Mouse (Mus musculus) liver, embryonic 11.5 days (tissue): ENCODE data around the gene Zfyve9. TPM values are rescaled to one million over a fixed set of nuclear protein-coding genes. Genes with fewer than 3 reads are reported as not detected.

Experiments used
- ATAC-seq: fragments of 200-750 bp; cut with Nextera tagmentation; replicated peaks from 2 replicates; pipeline ENCODE4 v1.8.0; 2017; ENCODE audit warnings: moderate number of reproducible peaks, mild to moderate bottlenecking, moderate TSS enrichment, moderate library complexity; ENCODE audit not compliant: low FRiP score
- DNase-seq: peaks from one replicate; pipeline ENCODE4 v3.0.0-alpha.2; 2017; ENCODE audit warnings: low spot score
- H3K27ac ChIP-seq: fragments of 300-500 bp; sonication (generic); 2 replicates; pipeline ENCODE4 v1.5.1; 2014; ENCODE audit warnings: mild to moderate bottlenecking, low read depth, low read length, control low read depth
- H3K27me3 ChIP-seq: fragments of 300-500 bp; sonication (generic); replicated peaks from 2 replicates; pipeline ENCODE4 v1.6.1; 2014; ENCODE audit warnings: low read length, mixed read lengths; ENCODE audit not compliant: control insufficient read depth, insufficient read depth
- H3K36me3 ChIP-seq: fragments of 300-500 bp; sonication (generic); 2 replicates; pipeline ENCODE4 v1.6.1; 2014; ENCODE audit warnings: mild to moderate bottlenecking, low read length, moderate library complexity, mixed read lengths; ENCODE audit not compliant: control insufficient read depth, insufficient read depth
- H3K4me1 ChIP-seq: fragments of 300-500 bp; sonication (generic); replicated peaks from 2 replicates; pipeline ENCODE4 v1.6.1; 2014; ENCODE audit warnings: low read length, mixed read lengths; ENCODE audit not compliant: control insufficient read depth, insufficient read depth
- H3K4me2 ChIP-seq: fragments of 300-500 bp; sonication (generic); 2 replicates; pipeline ENCODE4 v1.6.1; 2014; ENCODE audit warnings: mild to moderate bottlenecking, control low read depth, moderate library complexity
- H3K4me3 ChIP-seq: fragments of 300-500 bp; sonication (generic); 2 replicates; pipeline ENCODE4 v1.5.1; 2014; ENCODE audit warnings: low read depth, low read length, control low read depth
- H3K9ac ChIP-seq: fragments of 300-500 bp; sonication (generic); 2 replicates; pipeline ENCODE4 v1.6.1; 2014; ENCODE audit warnings: low read depth, low read length, control low read depth
- H3K9me3 ChIP-seq: fragments of 300-500 bp; sonication (generic); 2 replicates; pipeline ENCODE4 v1.6.1; 2016; ENCODE audit warnings: low read length, inconsistent platforms, mixed read lengths; ENCODE audit not compliant: control insufficient read depth
- WGBS: fragments of 180-500 bp; shearing (Covaris S2); extraction: QIAGEN DNeasy Blood & Tissue Kit; methylation state at CpG from one replicate; pipeline ENCODE4 v1.1.7; 2014; 5-methylcytosine and 5-hydroxymethylcytosine counted together
- polyA plus RNA-seq: library from polyadenylated mRNA; unstranded; fragments of >200 nt; fragmentation: Nextera tagmentation; extraction: Ambion mirVana; gene quantifications from 2 replicates; pipeline ENCODE4 v1.2.1, GENCODE M21; 2014

The Zfyve9 gene
- polyA plus RNA-seq, 1 experiment from 2014 or later = 1.9 TPM

DNA sequence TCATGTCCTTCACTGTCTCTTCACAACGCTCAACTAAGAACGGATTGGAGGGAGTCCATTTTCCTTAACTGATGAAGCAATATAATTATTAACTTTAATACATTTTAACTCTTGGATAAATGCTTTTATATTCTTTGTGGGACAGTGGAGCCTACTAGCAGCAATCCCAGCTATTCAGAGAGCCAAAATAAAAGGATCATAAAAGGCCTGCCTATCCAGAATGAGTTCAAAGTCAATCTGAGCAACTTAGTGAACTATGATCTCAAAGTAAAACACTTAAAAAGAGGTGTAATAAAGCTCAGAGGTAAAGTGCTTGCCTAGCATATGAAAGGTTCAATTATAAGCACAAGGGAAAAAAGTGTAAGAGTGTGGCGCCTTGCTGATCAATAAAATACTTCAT lies 21.0 kb downstream of the Zfyve9 start:
- WGBS = 89% methylated on average over 3 of the region's 3 CpGs
- no peak for DNase-seq
- Histone ChIP-seq H3K27me3 (no peaks in the 10 kb centered on the region), H3K36me3 (no peaks in the 10 kb centered on the region), H3K4me2 (no peak overlapping the region), H3K27ac (no peak overlapping the region), H3K4me1 (no peaks in the 10 kb centered on the region), H3K9ac (no peak overlapping the region), H3K9me3 (no peaks in the 10 kb centered on the region), H3K4me3 (no peak overlapping the region)
- no peak for ATAC-seq

DNA sequence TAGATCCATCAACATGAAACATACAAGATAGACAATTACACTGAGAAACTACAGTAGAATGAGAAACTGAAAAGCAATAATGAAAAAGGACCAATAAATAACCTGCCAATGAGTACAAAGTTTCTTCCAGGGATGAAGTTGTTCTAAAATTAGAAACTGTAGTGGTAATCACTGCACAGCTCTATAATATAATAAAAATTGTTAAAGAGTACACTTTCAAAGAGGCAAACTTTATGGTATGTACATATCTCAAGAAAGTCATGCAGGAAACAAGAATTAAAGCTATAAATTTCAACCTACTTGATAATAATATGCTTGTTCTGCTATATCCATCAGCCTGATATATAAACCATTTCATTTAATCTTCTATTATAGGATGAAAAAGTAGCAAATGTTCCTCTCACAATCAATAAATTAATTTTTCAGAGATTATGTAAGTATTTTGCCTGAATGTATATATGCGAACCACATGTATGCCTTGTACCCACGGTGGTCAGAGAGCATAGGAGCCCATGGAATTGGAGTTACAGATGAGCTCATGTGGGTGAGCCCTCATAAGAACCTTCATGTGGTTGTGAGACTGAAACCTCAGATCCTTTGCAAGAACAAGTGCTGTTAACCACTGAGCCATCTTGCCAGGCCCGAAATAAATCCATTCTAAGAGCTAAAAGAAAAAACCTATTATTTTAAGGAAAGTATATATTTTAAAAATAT lies 34.3 kb downstream of the Zfyve9 start:
- WGBS = 87% methylated on average over 3 of the region's 3 CpGs
- no peaks in the 10 kb centered on the region for H3K36me3 ChIP-seq
- no peak overlapping the region for H3K4me3 ChIP-seq
- ATAC-seq = no peak
- no peaks in the 10 kb centered on the region for H3K27me3 ChIP-seq
- no peak overlapping the region for H3K9ac ChIP-seq
- no peaks in the 10 kb centered on the region for H3K9me3 ChIP-seq
- no peaks in the 10 kb centered on the region for H3K4me1 ChIP-seq
- DNase-seq = no peak
- no peak overlapping the region for H3K27ac ChIP-seq
- H3K4me2 ChIP-seq = no peak overlapping the region

DNA sequence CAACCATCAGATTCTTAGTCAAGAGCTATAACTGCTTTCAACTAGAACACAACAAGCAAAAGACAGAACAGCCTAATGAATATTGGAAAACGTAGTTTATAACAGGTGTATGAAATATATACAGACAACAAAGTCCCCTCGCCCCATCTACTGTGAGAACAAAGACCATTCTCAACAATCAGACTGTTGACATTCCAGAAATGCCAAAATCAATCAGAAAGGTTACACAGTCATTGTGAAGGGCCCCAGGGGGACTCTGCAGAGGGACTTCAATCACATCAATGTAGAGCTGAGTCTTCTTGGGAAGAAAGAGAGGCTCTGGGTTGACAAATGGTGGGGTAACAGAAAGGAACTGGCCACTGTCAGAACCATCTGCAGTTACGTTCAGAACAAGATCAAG lies 49.0 kb downstream of the Zfyve9 start:
- H3K4me1 ChIP-seq = no peaks in the 10 kb centered on the region
- no peak for DNase-seq
- no peak overlapping the region for H3K4me3 ChIP-seq
- 54% methylated on average over 3 of the region's 3 CpGs for WGBS
- no peak overlapping the region for H3K4me2 ChIP-seq
- H3K27ac ChIP-seq = no peak overlapping the region
- H3K27me3 ChIP-seq = no peaks in the 10 kb centered on the region
- no peak for ATAC-seq
- H3K9ac ChIP-seq = no peak overlapping the region
- H3K9me3 ChIP-seq = no peaks in the 10 kb centered on the region
- H3K36me3 ChIP-seq = no peaks in the 10 kb centered on the region

DNA sequence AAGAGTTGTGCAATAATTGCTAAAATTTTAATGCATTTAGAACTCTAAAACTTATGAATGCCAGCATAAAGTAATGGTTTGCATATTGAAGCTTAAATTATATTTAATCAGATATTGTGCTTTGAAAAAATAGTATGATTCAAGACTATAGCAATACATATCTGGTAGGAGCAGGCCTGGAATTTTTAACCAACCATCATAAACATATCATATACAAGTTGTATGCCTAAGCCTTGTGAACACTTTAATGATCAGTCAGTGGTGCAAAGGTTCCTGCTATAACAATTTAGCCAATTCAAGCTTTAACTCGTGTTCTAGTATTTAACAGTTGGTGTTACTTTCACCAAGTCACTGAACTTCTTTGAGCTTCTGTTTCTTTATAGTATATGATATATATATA lies 50.1 kb downstream of the Zfyve9 start:
- H3K27me3 ChIP-seq = no peaks in the 10 kb centered on the region
- no peaks in the 10 kb centered on the region for H3K36me3 ChIP-seq
- no peaks in the 10 kb centered on the region for H3K9me3 ChIP-seq
- ATAC-seq = no peak
- no peak for DNase-seq
- 68% methylated on average over 1 of the region's 1 CpGs for WGBS
- H3K27ac ChIP-seq = no peak overlapping the region
- H3K4me3 ChIP-seq = no peak overlapping the region
- no peak overlapping the region for H3K9ac ChIP-seq
- no peak overlapping the region for H3K4me2 ChIP-seq
- no peaks in the 10 kb centered on the region for H3K4me1 ChIP-seq

DNA sequence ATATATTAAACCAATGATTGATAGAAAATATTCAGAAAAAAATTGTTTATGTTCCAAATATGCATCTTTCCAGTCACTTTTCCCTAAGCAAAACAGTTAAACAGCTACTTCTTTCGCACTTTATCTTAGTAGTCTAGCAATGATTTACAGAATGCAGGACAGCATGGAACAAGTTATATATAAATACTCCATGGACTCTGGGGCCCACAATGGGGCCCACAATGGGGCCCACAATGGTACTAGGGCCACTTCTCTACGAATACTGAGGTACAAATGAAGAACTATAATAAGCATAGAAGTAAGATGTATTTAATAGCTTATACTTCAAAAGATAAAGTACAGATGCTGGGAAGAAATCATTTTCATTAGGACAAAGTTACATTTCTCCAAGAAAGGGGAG lies 56.5 kb downstream of the Zfyve9 start:
- Histone ChIP-seq H3K36me3 (no peaks in the 10 kb centered on the region), H3K4me2 (no peak overlapping the region), H3K4me3 (no peak overlapping the region), H3K4me1 (no peaks in the 10 kb centered on the region), H3K9ac (no peak overlapping the region), H3K9me3 (no peaks in the 10 kb centered on the region), H3K27me3 (no peaks in the 10 kb centered on the region), H3K27ac (no peak overlapping the region)
- DNase-seq = no peak
- no peak for ATAC-seq
- WGBS = 77% methylated on average over 2 of the region's 2 CpGs

DNA sequence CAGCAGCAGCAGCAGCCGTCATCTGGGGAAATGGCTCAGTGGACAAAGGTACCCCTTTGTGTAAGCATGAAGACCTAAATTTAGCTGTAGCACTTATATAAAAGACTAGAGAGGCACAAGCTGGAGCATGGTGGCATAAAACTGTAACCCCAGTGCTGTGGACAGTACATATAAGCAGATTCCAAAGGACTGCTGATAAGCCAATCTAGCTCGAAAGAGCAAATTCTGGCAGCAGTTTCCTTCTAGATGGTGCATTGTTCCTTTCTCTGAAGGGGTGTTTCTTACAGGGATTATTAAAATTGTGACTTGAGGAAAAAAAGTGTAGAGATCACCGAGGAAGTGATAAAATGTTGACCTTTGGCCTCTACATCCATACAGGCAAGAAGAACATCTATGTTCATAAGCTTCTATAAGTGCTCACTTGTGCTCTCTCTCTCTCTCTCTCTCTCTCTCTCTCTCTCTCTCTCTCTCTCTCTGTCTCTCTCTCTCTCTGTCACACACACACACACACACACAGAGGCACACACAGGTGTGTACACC lies 59.3 kb downstream of the Zfyve9 start:
- no peaks in the 10 kb centered on the region for H3K36me3 ChIP-seq
- H3K4me3 ChIP-seq = no peak overlapping the region
- no peak overlapping the region for H3K27ac ChIP-seq
- no peak for ATAC-seq
- H3K4me1 ChIP-seq = no peaks in the 10 kb centered on the region
- DNase-seq = no peak
- no peaks in the 10 kb centered on the region for H3K9me3 ChIP-seq
- WGBS = 74% methylated on average over 3 of the region's 3 CpGs
- H3K27me3 ChIP-seq = no peaks in the 10 kb centered on the region
- H3K4me2 ChIP-seq = no peak overlapping the region
- H3K9ac ChIP-seq = no peak overlapping the region

DNA sequence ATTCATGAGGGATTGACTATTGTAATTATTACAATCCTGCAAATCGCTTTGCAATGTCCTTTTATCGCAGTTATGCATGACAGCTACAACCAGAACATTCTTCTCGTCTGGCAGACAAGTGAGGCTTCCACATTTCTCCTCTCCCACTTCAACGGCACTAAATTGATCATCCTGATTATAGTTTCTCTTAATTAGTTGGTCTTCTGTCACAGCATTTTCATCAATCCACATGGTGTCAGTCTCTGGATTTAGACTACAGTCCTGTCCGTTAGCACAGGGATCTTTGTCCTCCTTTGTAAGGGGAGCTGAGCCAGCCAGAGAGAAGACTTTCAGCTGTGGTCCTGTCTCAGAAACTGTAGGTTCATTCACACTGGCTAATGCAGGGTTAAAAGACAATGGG lies 61.2 kb downstream of the Zfyve9 start, which contains the start of gene 3110021N24Rik:
TSS of gene 3110021N24Rik (plus strand) at position 301 of the 400 bp plus-strand sequence.
- Histone ChIP-seq H3K4me1 (no peaks in the 10 kb centered on the region), H3K36me3 (no peaks in the 10 kb centered on the region), H3K4me3 (no peak within 1 kb of the TSS), H3K27me3 (no peaks in the 10 kb centered on the region), H3K9ac (no peak within 1 kb of the TSS), H3K4me2 (no peak within 1 kb of the TSS), H3K9me3 (no peaks in the 10 kb centered on the region), H3K27ac (no peak within 1 kb of the TSS)
- WGBS = 83% methylated on average over 5 of the region's 5 CpGs
- ATAC-seq (no peak), DNase-seq (no peak)

DNA sequence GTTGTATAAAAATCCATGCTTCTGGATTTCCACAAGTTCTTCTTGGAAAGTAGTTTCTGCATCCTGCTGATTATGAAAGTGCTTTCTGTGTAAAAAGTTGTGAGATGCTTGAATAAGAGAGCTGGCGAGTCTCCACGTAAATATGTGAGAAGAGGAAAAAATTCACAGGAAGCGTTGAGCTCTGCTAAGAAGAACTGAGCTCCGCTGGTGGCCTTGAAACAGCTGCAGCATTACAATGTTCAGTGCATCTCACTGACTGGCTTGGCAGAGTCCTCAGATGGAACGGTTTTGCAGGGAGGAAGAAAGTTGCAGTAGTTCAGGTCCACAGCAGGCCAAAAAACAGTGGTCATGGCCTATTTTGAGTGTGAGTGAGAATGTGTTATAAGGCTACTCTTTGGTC lies 72.4 kb downstream of the Zfyve9 start:
- no peak overlapping the region for H3K4me2 ChIP-seq
- no peaks in the 10 kb centered on the region for H3K9me3 ChIP-seq
- H3K4me3 ChIP-seq = no peak overlapping the region
- ATAC-seq (no peak), DNase-seq (no peak)
- WGBS = 82% methylated on average over 5 of the region's 5 CpGs
- H3K4me1 ChIP-seq = no peaks in the 10 kb centered on the region
- H3K36me3 ChIP-seq = no peaks in the 10 kb centered on the region
- H3K27me3 ChIP-seq = no peaks in the 10 kb centered on the region
- no peak overlapping the region for H3K9ac ChIP-seq
- H3K27ac ChIP-seq = no peak overlapping the region

DNA sequence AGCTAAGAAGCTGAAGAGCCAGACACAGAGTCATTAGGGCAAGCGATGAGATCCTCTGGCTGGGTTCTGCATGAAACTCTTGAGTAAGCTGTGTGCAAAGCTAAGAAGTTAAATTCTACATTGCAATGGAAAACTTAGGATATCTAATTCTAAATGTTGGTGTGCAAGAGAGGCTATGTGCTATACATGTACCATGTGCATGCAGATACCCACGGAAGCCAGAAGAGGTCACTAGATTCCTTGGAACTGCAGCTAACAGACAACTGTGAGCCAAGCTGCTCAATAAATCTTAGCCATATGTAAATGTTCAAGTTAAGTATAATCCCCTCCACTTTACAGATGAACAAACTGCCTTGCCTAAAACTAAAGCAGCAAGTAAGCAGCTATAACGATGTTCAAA lies 83.7 kb downstream of the Zfyve9 start:
- H3K36me3 ChIP-seq = no peaks in the 10 kb centered on the region
- no peak overlapping the region for H3K9ac ChIP-seq
- H3K9me3 ChIP-seq = no peaks in the 10 kb centered on the region
- DNase-seq (no peak), ATAC-seq (no peak)
- no peak overlapping the region for H3K4me2 ChIP-seq
- H3K27me3 ChIP-seq = no peaks in the 10 kb centered on the region
- 56% methylated on average over 3 of the region's 3 CpGs for WGBS
- H3K4me3 ChIP-seq = no peak overlapping the region
- no peaks in the 10 kb centered on the region for H3K4me1 ChIP-seq
- H3K27ac ChIP-seq = no peak overlapping the region
